In the genomic region with DNA sequence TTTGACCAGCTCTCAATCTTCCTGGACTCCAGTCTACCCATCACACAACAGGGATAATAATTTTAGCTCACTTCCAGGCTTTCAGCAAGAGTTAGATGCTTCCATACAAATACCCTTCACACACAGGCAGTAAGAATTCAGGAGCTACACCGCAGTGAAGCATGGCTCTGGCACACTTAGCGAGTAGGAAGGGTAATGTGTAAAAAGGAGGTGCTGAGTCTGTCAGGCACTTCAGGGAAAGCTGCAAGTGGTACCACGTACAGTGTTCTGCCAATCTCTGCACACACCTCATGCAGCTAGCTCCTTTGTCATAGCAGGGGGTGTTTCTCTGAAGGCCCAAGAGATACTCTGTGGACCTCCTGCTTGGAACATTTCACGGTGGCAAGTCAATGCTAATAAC, we compare ENCODE assay signal across 26 mouse cellular contexts. TPM values are rescaled to one million over a fixed set of nuclear protein-coding genes. Genes with fewer than 3 reads are reported as not detected.
"Had no signal": no experiment of that assay in that cellular context is flagged by ENCODE, and none has a peak within 500 bp of the region (broad histone marks: within the 10 kb centered on the region; RNA-seq: fewer than 3 reads in every experiment).

No protein-coding gene starts in this region.

- H3K27me3 ChIP-seq: heart, embryonic 13.5 days; heart, embryonic 15.5 days; hindbrain, embryonic 12.5 days; intestine, embryonic 15.5 days; limb, embryonic 13.5 days; limb, embryonic 15.5 days; liver, embryonic 13.5 days; liver, embryonic 15.5 days had no signal

- H3K27ac ChIP-seq: gastrocnemius, adult 2 months; heart, embryonic 13.5 days; heart, embryonic 15.5 days; hindbrain, embryonic 10.5 days; hindbrain, embryonic 12.5 days; hindbrain, embryonic 14.5 days; intestine, embryonic 15.5 days; left cerebral cortex, adult 2 months; limb, embryonic 13.5 days; limb, embryonic 15.5 days; liver, embryonic 13.5 days; liver, embryonic 15.5 days had no signal

- DNase-seq: gastrocnemius, adult 2 months; gastrocnemius, postnatal 10 days; gastrocnemius, postnatal 25 days; heart, adult 18-20 months; heart, postnatal 14 days; heart, postnatal 4 days; kidney, adult 18-20 months; kidney, adult 8-10 months; kidney, postnatal 10 days; kidney, postnatal 25 days; kidney, postnatal 4 days; layer of hippocampus, adult 9-11 months; layer of hippocampus, postnatal 36 days; left cerebral cortex, postnatal 4 days; liver, embryonic 13.5 days had no signal

- H3K4me1 ChIP-seq: heart, embryonic 13.5 days; heart, embryonic 15.5 days; intestine, embryonic 15.5 days; limb, embryonic 13.5 days; limb, embryonic 15.5 days; liver, embryonic 13.5 days; liver, embryonic 15.5 days had no signal

- H3K36me3 ChIP-seq: heart, embryonic 13.5 days; heart, embryonic 15.5 days; hindbrain, embryonic 10.5 days; hindbrain, embryonic 12.5 days; intestine, embryonic 15.5 days; limb, embryonic 13.5 days; limb, embryonic 15.5 days; liver, embryonic 13.5 days; liver, embryonic 15.5 days had no signal

- H3K9me3 ChIP-seq: heart, embryonic 13.5 days; heart, embryonic 15.5 days; hindbrain, embryonic 10.5 days; hindbrain, embryonic 12.5 days; intestine, embryonic 15.5 days; limb, embryonic 13.5 days; limb, embryonic 15.5 days; liver, embryonic 13.5 days; liver, embryonic 15.5 days had no signal

- H3K4me3 ChIP-seq: gastrocnemius, adult 2 months; heart, embryonic 13.5 days; heart, embryonic 15.5 days; hindbrain, embryonic 10.5 days; hindbrain, embryonic 12.5 days; intestine, embryonic 15.5 days; left cerebral cortex, adult 2 months; limb, embryonic 13.5 days; limb, embryonic 15.5 days; liver, embryonic 13.5 days; liver, embryonic 15.5 days had no signal

RNA-seq across cellular contexts. Expression of a gene that starts 12.7 kb away (rescaled TPM):
- polyA plus RNA-seq: inflammation-experienced regulatory T-cells, adult 6 months had no signal
